Mouse (Mus musculus) embryonic facial prominence, embryonic 14.5 days (tissue): ENCODE measurements around the gene Xdh. TPM values are rescaled to one million over a fixed set of nuclear protein-coding genes. Genes with fewer than 3 reads are reported as not detected.

Experiments used
- ATAC-seq: fragments of 200-750 bp; cut with Nextera tagmentation; 2 replicates; pipeline ENCODE4 v1.8.0; 2017; ENCODE audit warnings: low read depth, moderate number of reproducible peaks, moderate TSS enrichment
- DNase-seq: peaks from one replicate; pipeline ENCODE4 v3.0.0-alpha.2; 2015; ENCODE audit warnings: low spot score
- H3K27ac ChIP-seq: fragments of 300-500 bp; sonication (generic); replicated peaks from 2 replicates; pipeline ENCODE4 v1.5.1; 2014; ENCODE audit warnings: low read depth, mild to moderate bottlenecking, low read length, moderate library complexity
- H3K27me3 ChIP-seq: fragments of 300-500 bp; sonication (generic); replicated peaks from 2 replicates; pipeline ENCODE4 v1.6.1; 2014; ENCODE audit warnings: low read length; ENCODE audit not compliant: control insufficient read depth, insufficient read depth
- H3K36me3 ChIP-seq: fragments of 300-500 bp; sonication (generic); 2 replicates; pipeline ENCODE4 v1.6.1; 2014; ENCODE audit warnings: low read length, mixed read lengths; ENCODE audit not compliant: control insufficient read depth, insufficient read depth
- H3K4me1 ChIP-seq: fragments of 300-500 bp; sonication (generic); 2 replicates; pipeline ENCODE4 v1.6.1; 2014; ENCODE audit warnings: antibody characterized with exemption, low read length; ENCODE audit not compliant: control insufficient read depth, insufficient read depth
- H3K4me2 ChIP-seq: fragments of 300-500 bp; sonication (generic); 2 replicates; pipeline ENCODE4 v1.6.1; 2014; ENCODE audit warnings: low read depth, mild to moderate bottlenecking, low read length, moderate library complexity, mixed read lengths
- H3K4me3 ChIP-seq: fragments of 300-500 bp; sonication (generic); 2 replicates; pipeline ENCODE4 v1.5.1; 2014; ENCODE audit warnings: low read depth, mild to moderate bottlenecking, low read length
- H3K9ac ChIP-seq: fragments of 300-500 bp; sonication (generic); 2 replicates; pipeline ENCODE4 v1.6.1; 2014; ENCODE audit warnings: low read depth, mild to moderate bottlenecking, low read length, moderate library complexity, mixed read lengths
- H3K9me3 ChIP-seq: fragments of 300-500 bp; sonication (generic); 2 replicates; pipeline ENCODE4 v1.6.1; 2016; ENCODE audit warnings: low read length; ENCODE audit not compliant: control insufficient read depth
- WGBS: fragments of 180-500 bp; shearing (Covaris S2); extraction: QIAGEN DNeasy Blood & Tissue Kit; methylation state at CpG from one replicate; pipeline ENCODE4 v1.1.7; 2014; 5-methylcytosine and 5-hydroxymethylcytosine counted together
- polyA plus RNA-seq: library from polyadenylated mRNA; unstranded; fragments of >200 nt; fragmentation: Nextera tagmentation; extraction: Ambion mirVana; gene quantifications from 2 replicates; pipeline ENCODE4 v1.2.1, GENCODE M21; 2014

Gene Xdh
- polyA plus RNA-seq, 1 experiment from 2014 or later: 2.5 TPM

DNA sequence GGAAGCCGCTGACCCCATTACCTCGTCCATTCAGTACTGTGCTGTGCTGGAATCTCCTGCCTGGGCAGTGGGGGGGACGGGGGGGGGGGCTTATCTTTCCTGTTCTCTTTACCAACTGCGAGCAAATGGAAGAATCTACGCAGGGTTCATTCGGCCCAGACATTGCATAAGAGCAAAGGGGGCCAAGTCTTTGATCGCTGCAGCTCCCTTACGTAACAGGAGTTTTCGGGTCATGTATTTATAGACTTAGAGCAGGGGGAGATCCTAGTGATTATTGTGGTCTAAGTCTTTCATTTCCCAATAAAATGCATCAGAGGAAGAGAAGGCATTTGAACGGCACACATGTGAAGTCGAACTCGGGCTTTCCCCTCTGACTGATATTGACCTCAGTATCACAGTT, 66.7 kb downstream of the Xdh start:
- no peak overlapping the region for H3K9ac ChIP-seq
- no peaks in the 10 kb centered on the region for H3K9me3 ChIP-seq
- H3K4me1 ChIP-seq: no peaks in the 10 kb centered on the region
- DNase-seq (no peak), ATAC-seq (no peak)
- H3K27me3 ChIP-seq: 0 out of 2 replicates have a peak, but pooled peaks cover 3% of the 10 kb centered on the region
- WGBS: 74% methylated on average over 12 of the region's 12 CpGs
- H3K27ac ChIP-seq: no peak overlapping the region
- H3K36me3 ChIP-seq: no peaks in the 10 kb centered on the region
- no peak overlapping the region for H3K4me3 ChIP-seq
- no peak overlapping the region for H3K4me2 ChIP-seq

DNA sequence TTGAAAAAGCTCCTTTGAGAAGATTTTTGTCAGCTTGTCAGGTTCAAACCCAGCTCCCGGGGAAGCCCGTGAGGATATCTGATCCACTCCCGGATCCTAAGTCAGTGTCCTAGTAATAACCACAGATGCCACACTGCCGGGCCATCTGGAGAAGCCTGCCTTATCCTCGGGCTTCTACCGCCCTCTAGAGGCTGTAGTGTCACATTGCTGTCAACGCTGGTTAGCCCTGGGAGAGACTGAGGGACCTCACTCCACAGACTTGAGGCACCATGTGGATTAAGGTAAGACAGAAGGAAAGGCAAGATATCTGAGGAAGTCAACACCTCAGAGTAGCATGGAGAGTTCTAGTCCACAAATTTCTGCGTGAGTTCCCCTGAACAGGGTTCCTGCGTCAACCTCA, 67.8 kb downstream of the Xdh start:
- no peak overlapping the region for H3K27ac ChIP-seq
- no peaks in the 10 kb centered on the region for H3K36me3 ChIP-seq
- no peak overlapping the region for H3K4me2 ChIP-seq
- WGBS: 7% methylated on average over 9 of the region's 9 CpGs
- H3K9me3 ChIP-seq: no peaks in the 10 kb centered on the region
- no peak overlapping the region for H3K9ac ChIP-seq
- H3K4me3 ChIP-seq: no peak overlapping the region
- ATAC-seq (peak; percentile 89), DNase-seq (peak; percentile 88)
- no peaks in the 10 kb centered on the region for H3K4me1 ChIP-seq
- H3K27me3 ChIP-seq: 0 out of 2 replicates have a peak, but pooled peaks cover 3% of the 10 kb centered on the region

- H3K27me3 ChIP-seq: 0 out of 2 replicates have a peak, but pooled peaks cover 3% of the 10 kb centered on the region
- no peaks in the 10 kb centered on the region for H3K36me3 ChIP-seq
- ATAC-seq (no peak), DNase-seq (no peak)
- no peak overlapping the region for H3K27ac ChIP-seq
- H3K4me3 ChIP-seq: no peak overlapping the region
- no peak overlapping the region for H3K9ac ChIP-seq
- H3K4me1 ChIP-seq: no peaks in the 10 kb centered on the region
- H3K9me3 ChIP-seq: no peaks in the 10 kb centered on the region
- WGBS: 70% methylated on average over 6 of the region's 6 CpGs
- no peak overlapping the region for H3K4me2 ChIP-seq
Observed at GRCm38 (mm10) chr17:73881295-73881694, 68.7 kb downstream of the Xdh start.

GRCm38 (mm10) chr17:73880286-73880685, 69.7 kb downstream of the Xdh start:
- no peaks in the 10 kb centered on the region for H3K9me3 ChIP-seq
- no peak overlapping the region for H3K4me3 ChIP-seq
- 69% methylated on average over 6 of the region's 6 CpGs for WGBS
- no peak for ATAC-seq
- no peak overlapping the region for H3K27ac ChIP-seq
- H3K27me3 ChIP-seq: 0 out of 2 replicates have a peak, but pooled peaks cover 3% of the 10 kb centered on the region
- no peak overlapping the region for H3K9ac ChIP-seq
- no peak overlapping the region for H3K4me2 ChIP-seq
- no peak for DNase-seq
- no peaks in the 10 kb centered on the region for H3K36me3 ChIP-seq
- no peaks in the 10 kb centered on the region for H3K4me1 ChIP-seq

- no peak overlapping the region for H3K4me2 ChIP-seq
- no peak overlapping the region for H3K27ac ChIP-seq
- no peak overlapping the region for H3K9ac ChIP-seq
- H3K27me3 ChIP-seq: 0 out of 2 replicates have a peak, but pooled peaks cover 3% of the 10 kb centered on the region
- H3K4me3 ChIP-seq: no peak overlapping the region
- no peaks in the 10 kb centered on the region for H3K4me1 ChIP-seq
- DNase-seq: no peak
- ATAC-seq: no peak
- H3K9me3 ChIP-seq: no peaks in the 10 kb centered on the region
- no peaks in the 10 kb centered on the region for H3K36me3 ChIP-seq
- WGBS: 87% methylated on average over 10 of the region's 10 CpGs
Observed at GRCm38 (mm10) chr17:73879262-73879916, 70.6 kb downstream of the Xdh start.

DNA sequence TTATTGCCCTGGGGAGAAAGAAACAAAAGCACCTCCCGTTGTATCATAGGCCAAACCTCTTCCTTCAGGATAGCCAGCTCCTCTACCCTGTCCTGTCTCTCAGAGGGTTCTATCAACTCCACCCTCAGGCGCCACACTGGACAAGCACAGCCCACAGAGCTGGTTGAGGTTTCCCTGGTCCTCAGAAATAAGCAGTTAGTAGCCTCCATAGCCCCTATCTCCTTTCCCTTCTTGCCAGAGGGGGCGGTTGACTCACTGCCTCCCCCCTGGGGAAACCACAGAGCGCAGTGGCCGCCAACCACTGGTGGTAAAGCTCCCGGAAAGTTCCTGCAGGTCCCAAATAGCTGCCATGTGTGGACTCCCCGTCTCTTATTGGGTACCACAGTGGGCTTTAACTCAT, 74.3 kb downstream of the Xdh start:
- no peak overlapping the region for H3K4me2 ChIP-seq
- H3K9me3 ChIP-seq: no peaks in the 10 kb centered on the region
- WGBS: 85% methylated on average over 7 of the region's 7 CpGs
- H3K4me1 ChIP-seq: no peaks in the 10 kb centered on the region
- H3K4me3 ChIP-seq: no peak overlapping the region
- no peaks in the 10 kb centered on the region for H3K27me3 ChIP-seq
- H3K9ac ChIP-seq: no peak overlapping the region
- H3K27ac ChIP-seq: no peak overlapping the region
- ATAC-seq (no peak), DNase-seq (no peak)
- no peaks in the 10 kb centered on the region for H3K36me3 ChIP-seq

DNA sequence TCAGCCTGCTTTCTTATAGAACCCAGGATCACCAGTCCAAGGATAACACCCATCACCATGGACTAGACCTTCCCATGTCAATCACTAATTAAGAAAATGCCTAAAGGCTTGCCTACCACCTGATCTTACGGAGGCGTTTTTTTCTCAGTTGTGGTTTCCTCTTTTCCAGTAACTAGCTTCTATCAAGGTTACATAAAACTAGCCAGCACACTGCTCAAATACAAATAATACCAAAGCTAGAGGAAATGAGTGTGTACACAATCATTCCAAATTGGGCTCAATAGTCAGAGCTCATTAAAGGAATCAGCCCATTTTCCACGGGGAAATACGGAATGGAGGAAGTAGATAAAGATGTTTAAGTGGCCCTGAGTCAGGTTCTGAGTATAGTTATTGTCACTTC, 74.7 kb downstream of the Xdh start:
- Histone ChIP-seq H3K9me3 (no peaks in the 10 kb centered on the region), H3K36me3 (no peaks in the 10 kb centered on the region), H3K9ac (no peak overlapping the region), H3K27ac (no peak overlapping the region), H3K27me3 (no peaks in the 10 kb centered on the region), H3K4me1 (no peaks in the 10 kb centered on the region), H3K4me2 (no peak overlapping the region), H3K4me3 (no peak overlapping the region)
- WGBS: 81% methylated on average over 4 of the region's 4 CpGs
- DNase-seq: no peak
- no peak for ATAC-seq

DNA sequence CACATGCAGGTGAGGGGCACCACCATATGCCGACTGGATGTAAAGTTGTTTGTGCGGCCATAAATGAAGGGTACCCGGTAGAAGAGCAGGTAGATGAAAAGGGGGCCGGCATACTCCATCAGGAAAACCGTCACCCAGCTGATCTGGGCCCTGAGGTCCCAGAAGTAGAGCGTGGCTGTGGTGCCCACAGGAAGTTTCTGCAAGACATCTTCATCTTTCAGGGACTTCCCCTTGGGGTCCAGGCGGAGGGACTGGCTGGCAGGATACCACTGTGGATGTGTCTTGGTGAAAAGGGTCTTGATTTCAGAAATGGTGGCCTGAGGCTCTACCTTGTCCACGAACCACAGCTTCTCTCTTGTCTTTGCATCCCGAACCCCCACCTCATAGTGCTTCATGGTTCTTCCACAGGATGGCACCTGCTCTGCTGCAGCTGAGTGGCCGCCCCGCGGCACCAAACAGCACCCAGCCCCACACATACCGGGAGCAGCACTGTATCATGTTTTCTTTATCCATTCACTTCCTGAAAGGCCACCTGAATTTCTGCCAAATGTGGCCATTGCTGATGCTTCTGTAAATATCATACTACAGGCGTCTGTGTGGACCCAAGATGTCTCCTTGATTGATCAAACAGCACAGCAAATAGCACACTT, 78.9 kb downstream of the Xdh start:
- Histone ChIP-seq H3K36me3 (no peaks in the 10 kb centered on the region), H3K9ac (no peak overlapping the region), H3K27ac (no peak overlapping the region), H3K4me1 (no peaks in the 10 kb centered on the region), H3K4me2 (no peak overlapping the region), H3K9me3 (no peaks in the 10 kb centered on the region), H3K4me3 (no peak overlapping the region), H3K27me3 (no peaks in the 10 kb centered on the region)
- WGBS: 89% methylated on average over 14 of the region's 14 CpGs
- ATAC-seq (no peak), DNase-seq (no peak)
